Comparison of ENCODE assay signal across 21 mouse cellular contexts in the genomic region with DNA sequence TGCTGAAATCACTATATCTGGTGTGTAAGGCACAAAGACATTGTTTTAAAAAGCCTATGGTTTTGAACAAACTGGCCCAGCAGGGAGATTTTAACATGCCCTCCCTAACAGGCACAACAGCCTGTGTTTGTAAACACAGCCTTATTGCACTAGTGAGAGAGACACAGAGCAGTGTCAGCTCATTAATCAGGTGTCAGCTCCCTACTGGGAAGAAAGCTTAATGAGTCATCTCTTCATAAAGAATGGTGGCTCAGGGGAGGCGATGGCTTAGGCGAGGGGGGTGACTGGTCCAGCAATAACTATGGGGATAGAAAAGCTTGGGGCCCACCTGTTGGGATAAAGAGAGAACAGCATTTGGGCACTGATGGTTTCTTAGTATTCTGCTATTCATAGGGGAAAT. TPM values are rescaled to one million over a fixed set of nuclear protein-coding genes. Genes with fewer than 3 reads are reported as not detected.
DNase-seq lines count a peak whose midpoint lies in the region; ATAC-seq and TF ChIP-seq lines count a peak whose summit lies in the region.
"Had no signal": no experiment of that assay in that cellular context is flagged by ENCODE, and none has a peak within 500 bp of the region (broad histone marks: within the 10 kb centered on the region; RNA-seq: fewer than 3 reads in every experiment).

No protein-coding gene starts in this region.

- no peak overlapping the region for H3K27ac ChIP-seq in forebrain, embryonic 11.5 days (ENCODE audit: low read depth, low read length)
- H3K27ac ChIP-seq in forebrain, embryonic 10.5 days = no peak overlapping the region
- H3K27ac ChIP-seq in midbrain, postnatal 0 days (ENCODE audit: low read depth, low read length) = no peak overlapping the region
- no peak overlapping the region for H3K27ac ChIP-seq in midbrain, embryonic 10.5 days (replicated peaks)
- H3K27ac ChIP-seq in forebrain, embryonic 16.5 days (ENCODE audit: low read length) = no peak overlapping the region
- 0 out of 2 replicates have a peak overlapping the region, but pooled peaks have one; percentile 46 for H3K27ac ChIP-seq in neural tube, embryonic 13.5 days (replicated peaks)
- H3K27ac ChIP-seq: intestine, embryonic 15.5 days; limb, embryonic 10.5 days; liver, embryonic 12.5 days had no signal

- no peaks in the 10 kb centered on the region for H3K9me3 ChIP-seq in forebrain, embryonic 11.5 days (ENCODE audit: control insufficient read depth, low read length)
- peaks cover 3% of the 10 kb centered on the region; the same call in 1 of the 2 replicates for H3K9me3 ChIP-seq in forebrain, embryonic 10.5 days
- no peaks in the 10 kb centered on the region for H3K9me3 ChIP-seq in midbrain, postnatal 0 days (ENCODE audit: low read length)
- no peaks in the 10 kb centered on the region for H3K9me3 ChIP-seq in midbrain, embryonic 10.5 days (replicated peaks)
- no peaks in the 10 kb centered on the region for H3K9me3 ChIP-seq in forebrain, embryonic 16.5 days (ENCODE audit: control insufficient read depth, low read length)
- H3K9me3 ChIP-seq in neural tube, embryonic 13.5 days = 0 out of 2 replicates have a peak, but pooled peaks cover 3% of the 10 kb centered on the region
- H3K9me3 ChIP-seq: intestine, embryonic 15.5 days; limb, embryonic 10.5 days; liver, embryonic 12.5 days had no signal

- H3K4me3 ChIP-seq in forebrain, embryonic 11.5 days (ENCODE audit: low read depth, low read length) = no peak overlapping the region
- no peak overlapping the region for H3K4me3 ChIP-seq in forebrain, embryonic 10.5 days
- H3K4me3 ChIP-seq in midbrain, postnatal 0 days (ENCODE audit: low read depth, low read length) = no peak overlapping the region
- H3K4me3 ChIP-seq in midbrain, embryonic 10.5 days = no peak overlapping the region
- H3K4me3 ChIP-seq in forebrain, embryonic 16.5 days (replicated peaks; ENCODE audit: low read length) = no peak overlapping the region
- H3K4me3 ChIP-seq in neural tube, embryonic 13.5 days = no peak overlapping the region
- H3K4me3 ChIP-seq: intestine, embryonic 15.5 days; limb, embryonic 10.5 days; liver, embryonic 12.5 days; myocyte had no signal

- H3K27me3 ChIP-seq in forebrain, embryonic 11.5 days (ENCODE audit: control insufficient read depth, insufficient read depth, low read length) = peaks cover 9% of the 10 kb centered on the region
- H3K27me3 ChIP-seq in forebrain, embryonic 10.5 days (ENCODE audit: poor library complexity, severe bottlenecking) = peaks cover 66% of the 10 kb centered on the region
- H3K27me3 ChIP-seq in midbrain, postnatal 0 days (ENCODE audit: insufficient read depth, low read length) = no peaks in the 10 kb centered on the region
- no peaks in the 10 kb centered on the region for H3K27me3 ChIP-seq in midbrain, embryonic 10.5 days (ENCODE audit: low read depth, poor library complexity, severe bottlenecking)
- H3K27me3 ChIP-seq in forebrain, embryonic 16.5 days (replicated peaks; ENCODE audit: control insufficient read depth, insufficient read depth, low read length) = 0 out of 2 replicates have a peak, but pooled peaks cover 3% of the 10 kb centered on the region
- H3K27me3 ChIP-seq in neural tube, embryonic 13.5 days = peaks cover 8% of the 10 kb centered on the region; the same call in 1 of the 2 replicates
- H3K27me3 ChIP-seq: intestine, embryonic 15.5 days; liver, embryonic 12.5 days had no signal

- DNase-seq in forebrain, embryonic 11.5 days (ENCODE audit: low spot score) = no peak
- DNase-seq in forebrain, embryonic 10.5 days (ENCODE audit: extremely low spot score, low spot score) = no peak
- DNase-seq in midbrain, postnatal 0 days (ENCODE audit: low spot score) = peak; percentile 73
- DNase-seq in midbrain, embryonic 10.5 days (ENCODE audit: low spot score) = no peak
- DNase-seq in left cerebral cortex, postnatal 25 days (ENCODE audit: low spot score in 2 of 2) = no peak
- no peak for DNase-seq in adipocyte (ENCODE audit: low spot score)
- DNase-seq: adrenal gland, postnatal 36 days; cerebellum, adult 11 months; cerebellum, postnatal 25 days; heart, adult 11 months; kidney, postnatal 36 days; thymus, adult 18-20 months had no signal

- no peaks in the 10 kb centered on the region for H3K36me3 ChIP-seq in forebrain, embryonic 11.5 days (ENCODE audit: control insufficient read depth, insufficient read depth, low read length)
- no peaks in the 10 kb centered on the region for H3K36me3 ChIP-seq in forebrain, embryonic 10.5 days (replicated peaks)
- H3K36me3 ChIP-seq in midbrain, postnatal 0 days (ENCODE audit: insufficient read depth, low read length) = no peaks in the 10 kb centered on the region
- H3K36me3 ChIP-seq in midbrain, embryonic 10.5 days = no peaks in the 10 kb centered on the region
- H3K36me3 ChIP-seq in forebrain, embryonic 16.5 days (ENCODE audit: control insufficient read depth, insufficient read depth) = no peaks in the 10 kb centered on the region
- no peaks in the 10 kb centered on the region for H3K36me3 ChIP-seq in neural tube, embryonic 13.5 days
- H3K36me3 ChIP-seq: intestine, embryonic 15.5 days; limb, embryonic 10.5 days; liver, embryonic 12.5 days had no signal

- no peaks in the 10 kb centered on the region for H3K4me1 ChIP-seq in forebrain, embryonic 11.5 days (replicated peaks; ENCODE audit: control insufficient read depth, insufficient read depth, low read length)
- peaks cover 6% of the 10 kb centered on the region; the same call in 1 of the 2 replicates for H3K4me1 ChIP-seq in forebrain, embryonic 10.5 days
- no peaks in the 10 kb centered on the region for H3K4me1 ChIP-seq in midbrain, postnatal 0 days (ENCODE audit: insufficient read depth, low read length)
- H3K4me1 ChIP-seq in midbrain, embryonic 10.5 days = 0 out of 2 replicates have a peak, but pooled peaks cover 3% of the 10 kb centered on the region
- H3K4me1 ChIP-seq in forebrain, embryonic 16.5 days (replicated peaks; ENCODE audit: control insufficient read depth, insufficient read depth, low read length) = no peaks in the 10 kb centered on the region
- H3K4me1 ChIP-seq in neural tube, embryonic 13.5 days (replicated peaks) = peaks cover 11% of the 10 kb centered on the region
- H3K4me1 ChIP-seq: intestine, embryonic 15.5 days; liver, embryonic 12.5 days had no signal

- no peak overlapping the region for H3K4me2 ChIP-seq in forebrain, embryonic 11.5 days (ENCODE audit: low read depth, low read length, severe bottlenecking)
- no peak overlapping the region for H3K4me2 ChIP-seq in midbrain, postnatal 0 days (ENCODE audit: low read depth, low read length, poor library complexity, severe bottlenecking)
- no peak overlapping the region for H3K4me2 ChIP-seq in forebrain, embryonic 16.5 days (ENCODE audit: low read length)
- H3K4me2 ChIP-seq in neural tube, embryonic 13.5 days = no peak overlapping the region
- H3K4me2 ChIP-seq: intestine, embryonic 15.5 days; liver, embryonic 12.5 days had no signal

- WGBS in forebrain, embryonic 11.5 days = 0% methylated on average over 2 of the region's 2 CpGs
- 0% methylated on average over 2 of the region's 2 CpGs for WGBS in forebrain, embryonic 10.5 days
- WGBS in midbrain, postnatal 0 days = 15% methylated on average over 2 of the region's 2 CpGs
- WGBS in midbrain, embryonic 10.5 days = 8% methylated on average over 2 of the region's 2 CpGs
- WGBS in forebrain, embryonic 16.5 days = 0% methylated on average over 2 of the region's 2 CpGs
- 3% methylated on average over 2 of the region's 2 CpGs for WGBS in neural tube, embryonic 13.5 days

- TF ChIP-seq CTCF in midbrain, postnatal 0 days (IDR thresholded peaks at IDR 0.05) = no peak

- H3K9ac ChIP-seq in forebrain, embryonic 11.5 days (ENCODE audit: low read length) = no peak overlapping the region
- H3K9ac ChIP-seq in midbrain, postnatal 0 days (replicated peaks; ENCODE audit: low read length, poor library complexity, severe bottlenecking) = no peak overlapping the region
- no peak overlapping the region for H3K9ac ChIP-seq in forebrain, embryonic 16.5 days (replicated peaks; ENCODE audit: low read depth, low read length)
- H3K9ac ChIP-seq in neural tube, embryonic 13.5 days = no peak overlapping the region
- H3K9ac ChIP-seq: intestine, embryonic 15.5 days; liver, embryonic 12.5 days had no signal

- intact Hi-C loops in left cerebral cortex, postnatal 25 days (cut with DNase I) = no loop called here

- ATAC-seq in forebrain, embryonic 11.5 days (replicated peaks; ENCODE audit: low FRiP score) = peak; percentile 83
- no peak for ATAC-seq in midbrain, postnatal 0 days (ENCODE audit: low FRiP score)
- peak; percentile 38 for ATAC-seq in forebrain, embryonic 16.5 days
- ATAC-seq in neural tube, embryonic 13.5 days (ENCODE audit: low read depth) = peak; percentile 86
- ATAC-seq: activated CD4-positive, CD25-positive, alpha-beta regulatory T cell, adult 4 months; intestine, embryonic 15.5 days; liver, embryonic 12.5 days had no signal

RNA-seq across cellular contexts. Expression of a gene that starts 8.1 kb away (rescaled TPM):
- polyA plus RNA-seq in forebrain, embryonic 11.5 days (2014; fragmentation: Nextera tagmentation; extraction: Ambion mirVana) = 1.0 and 1.6 TPM in 2 replicates
- 0.77 and 1.8 TPM in 2 replicates for polyA plus RNA-seq in forebrain, embryonic 10.5 days (2016; fragmentation: Nextera tagmentation; extraction: Ambion mirVana)
- 0.44 and 0.66 TPM in 2 replicates for total RNA-seq in midbrain, postnatal 0 days (2014; rRNA removed)
- 0.06 and 0.09 TPM in 2 replicates for polyA plus RNA-seq in midbrain, postnatal 0 days (2015; fragmentation: Nextera tagmentation; extraction: Ambion mirVana)
- polyA plus RNA-seq in midbrain, embryonic 10.5 days (2016; fragmentation: Nextera tagmentation; extraction: Ambion mirVana) = 0.14 TPM in 1 of 2 replicates, not detected in the other
- polyA plus RNA-seq in forebrain, embryonic 16.5 days (2015; fragmentation: Nextera tagmentation; extraction: Ambion mirVana) = 0.11 and 0.14 TPM in 2 replicates
- polyA plus RNA-seq in neural tube, embryonic 13.5 days (2015; fragmentation: Nextera tagmentation; extraction: Ambion mirVana) = 0.33 and 0.36 TPM in 2 replicates
- under 1 TPM; 0.41 to 0.44 TPM for total RNA-seq in left cerebral cortex, postnatal 25 days (2021)
- total RNA-seq: adrenal gland, postnatal 36 days; megakaryocyte, adult 5-6 weeks had no signal
- polyA plus RNA-seq: activated CD4-positive, CD25-positive, alpha-beta regulatory T cell, adult 4 months; heart, postnatal 0 days; limb, embryonic 10.5 days; liver, embryonic 12.5 days; myocyte had no signal
